Mouse (Mus musculus) kidney, embryonic 14.5 days (tissue): ENCODE data around the gene Glrx. TPM values are rescaled to one million over a fixed set of nuclear protein-coding genes. Genes with fewer than 3 reads are reported as not detected.

ENCODE experiments used
- ATAC-seq: fragments of 200-750 bp; cut with Nextera tagmentation; 2 replicates; pipeline ENCODE4 v1.8.0; 2017; ENCODE audit warnings: moderate number of reproducible peaks, mild to moderate bottlenecking, moderate TSS enrichment, moderate library complexity; ENCODE audit not compliant: low FRiP score, low TSS enrichment
- H3K27ac ChIP-seq: fragments of 300-500 bp; sonication (generic); 2 replicates; pipeline ENCODE4 v1.5.1; 2014; ENCODE audit warnings: low read depth, mild to moderate bottlenecking, low read length, moderate library complexity, mixed read lengths
- H3K27me3 ChIP-seq: fragments of 300-500 bp; sonication (generic); 2 replicates; pipeline ENCODE4 v1.6.1; 2014; ENCODE audit warnings: mild to moderate bottlenecking, low read length; ENCODE audit not compliant: control insufficient read depth, insufficient read depth
- H3K36me3 ChIP-seq: fragments of 300-500 bp; sonication (generic); 2 replicates; pipeline ENCODE4 v1.6.1; 2014; ENCODE audit warnings: low read length, mixed read lengths; ENCODE audit not compliant: control insufficient read depth, insufficient read depth
- H3K4me1 ChIP-seq: fragments of 300-500 bp; sonication (generic); 2 replicates; pipeline ENCODE4 v1.6.1; 2014; ENCODE audit warnings: low read length, mixed read lengths; ENCODE audit not compliant: control insufficient read depth, insufficient read depth
- H3K4me2 ChIP-seq: fragments of 300-500 bp; sonication (generic); replicated peaks from 2 replicates; pipeline ENCODE4 v1.6.1; 2014; ENCODE audit warnings: low read depth, mild to moderate bottlenecking, low read length
- H3K4me3 ChIP-seq: fragments of 300-500 bp; sonication (generic); 2 replicates; pipeline ENCODE4 v1.5.1; 2014; ENCODE audit warnings: mild to moderate bottlenecking, low read length
- H3K9ac ChIP-seq: fragments of 300-500 bp; sonication (generic); 2 replicates; pipeline ENCODE4 v1.6.1; 2014; ENCODE audit warnings: low read depth, mild to moderate bottlenecking, low read length, moderate library complexity
- H3K9me3 ChIP-seq: fragments of 300-500 bp; sonication (generic); 2 replicates; pipeline ENCODE4 v1.6.1; 2016; ENCODE audit warnings: low read length; ENCODE audit not compliant: control insufficient read depth
- WGBS: fragments of 180-500 bp; shearing (Covaris S2); extraction: QIAGEN DNeasy Blood & Tissue Kit; methylation state at CpG from one replicate; pipeline ENCODE4 v1.1.7; 2014; 5-methylcytosine and 5-hydroxymethylcytosine counted together
- polyA plus RNA-seq: library from polyadenylated mRNA; unstranded; fragments of >200 nt; fragmentation: Nextera tagmentation; extraction: Ambion mirVana; gene quantifications from 2 replicates; pipeline ENCODE4 v1.2.1, GENCODE M21; 2014

Glrx gene
- polyA plus RNA-seq, 1 experiment from 2014 or later = 36.4 TPM

DNA sequence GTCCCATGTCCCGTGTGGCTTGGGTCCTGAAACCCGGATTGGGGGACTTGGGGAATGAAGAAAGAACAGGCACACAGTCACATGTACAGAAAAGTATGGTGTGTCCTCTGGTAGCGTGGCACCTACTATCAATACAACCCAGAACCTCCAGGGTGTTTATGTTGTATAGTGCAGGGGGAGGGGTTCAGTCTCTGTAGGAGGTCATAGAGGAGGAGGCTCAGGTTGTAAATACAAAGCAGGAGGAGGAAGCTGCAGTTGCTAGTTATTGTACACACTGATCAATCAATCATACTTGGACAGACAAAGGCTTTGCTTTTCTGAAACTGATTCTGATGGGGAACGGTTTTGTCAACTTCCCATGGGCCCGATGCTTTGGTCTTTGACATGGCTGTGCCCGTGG lies 8.0 kb upstream of the Glrx start:
- H3K36me3 ChIP-seq = no peaks in the 10 kb centered on the region
- ATAC-seq = no peak
- no peak overlapping the region for H3K27ac ChIP-seq
- H3K4me3 ChIP-seq = no peak overlapping the region
- 84% methylated on average over 6 of the region's 6 CpGs for WGBS
- H3K9me3 ChIP-seq = no peaks in the 10 kb centered on the region
- H3K4me2 ChIP-seq = no peak overlapping the region
- no peaks in the 10 kb centered on the region for H3K4me1 ChIP-seq
- H3K27me3 ChIP-seq = no peaks in the 10 kb centered on the region
- no peak overlapping the region for H3K9ac ChIP-seq

DNA sequence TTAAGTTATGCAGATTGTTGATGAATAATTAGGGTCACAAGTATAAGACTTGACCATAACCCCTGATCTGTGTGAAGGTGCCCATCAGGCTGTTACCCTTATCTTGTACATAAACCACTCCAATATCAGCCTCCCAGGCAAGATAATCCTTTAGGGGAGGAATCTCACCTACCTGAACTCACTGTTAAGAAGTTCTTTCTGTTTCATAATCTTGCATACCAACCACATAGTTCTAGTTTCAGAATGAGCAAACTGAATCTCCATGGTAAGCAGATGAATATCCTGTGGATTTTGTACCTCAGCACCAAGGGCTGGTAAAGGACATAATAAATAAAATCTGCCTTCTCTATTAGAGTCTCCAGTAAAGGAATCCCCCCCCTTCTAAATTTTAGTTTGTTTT lies 7.0 kb upstream of the Glrx start:
- Histone ChIP-seq H3K36me3 (no peaks in the 10 kb centered on the region), H3K9me3 (no peaks in the 10 kb centered on the region), H3K27me3 (no peaks in the 10 kb centered on the region), H3K4me3 (no peak overlapping the region), H3K27ac (no peak overlapping the region), H3K4me1 (no peaks in the 10 kb centered on the region), H3K9ac (no peak overlapping the region), H3K4me2 (no peak overlapping the region)
- no peak for ATAC-seq

DNA sequence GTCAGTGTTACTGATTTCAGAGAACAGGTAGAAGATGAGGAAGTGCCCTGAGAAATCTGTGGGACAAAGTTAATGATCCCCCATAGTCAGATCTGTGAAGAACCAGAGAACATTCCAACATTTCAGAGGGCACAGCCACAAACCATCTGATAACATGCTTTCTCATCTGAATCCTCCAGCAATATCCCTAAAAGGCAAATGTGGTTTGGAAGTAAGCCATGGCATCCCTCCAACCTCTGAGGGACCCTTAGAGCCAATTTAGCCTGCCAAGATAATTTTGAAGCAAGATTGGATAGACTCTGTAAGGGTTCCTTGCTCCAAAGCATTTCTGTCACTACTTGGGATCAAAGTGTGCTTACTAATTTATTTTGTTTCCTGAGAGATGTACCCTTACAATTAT lies 6.2 kb upstream of the Glrx start:
- Histone ChIP-seq H3K4me1 (no peaks in the 10 kb centered on the region), H3K9ac (no peak overlapping the region), H3K4me3 (no peak overlapping the region), H3K9me3 (no peaks in the 10 kb centered on the region), H3K27ac (no peak overlapping the region), H3K27me3 (no peaks in the 10 kb centered on the region), H3K36me3 (no peaks in the 10 kb centered on the region), H3K4me2 (no peak overlapping the region)
- no peak for ATAC-seq

DNA sequence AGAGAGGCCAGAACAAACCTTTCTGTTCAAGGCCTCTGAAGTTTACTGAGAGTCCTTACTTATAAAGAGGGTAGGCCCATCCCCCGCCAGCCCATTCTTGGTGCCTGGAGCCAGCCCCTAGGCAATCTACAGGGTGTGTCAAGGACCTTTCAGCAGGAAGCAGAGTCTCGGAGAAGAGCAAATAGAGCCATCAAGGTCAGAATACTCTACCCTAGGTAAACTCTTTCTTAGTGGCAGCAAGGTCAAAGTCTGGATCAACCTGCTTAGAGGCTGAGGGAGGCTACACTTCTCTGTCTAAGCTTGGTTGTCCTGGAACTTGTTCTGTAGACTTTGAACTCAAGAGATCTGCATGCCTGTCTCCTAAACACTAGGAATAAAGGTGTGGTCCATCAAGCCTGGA lies 4.2 kb upstream of the Glrx start:
- no peak for ATAC-seq
- WGBS = 63% methylated on average over 2 of the region's 2 CpGs
- Histone ChIP-seq H3K4me2 (no peak overlapping the region), H3K4me1 (peaks cover 3% of the 10 kb centered on the region), H3K4me3 (no peak overlapping the region), H3K9ac (no peak overlapping the region), H3K9me3 (no peaks in the 10 kb centered on the region), H3K27ac (no peak overlapping the region), H3K27me3 (no peaks in the 10 kb centered on the region), H3K36me3 (no peaks in the 10 kb centered on the region)

DNA sequence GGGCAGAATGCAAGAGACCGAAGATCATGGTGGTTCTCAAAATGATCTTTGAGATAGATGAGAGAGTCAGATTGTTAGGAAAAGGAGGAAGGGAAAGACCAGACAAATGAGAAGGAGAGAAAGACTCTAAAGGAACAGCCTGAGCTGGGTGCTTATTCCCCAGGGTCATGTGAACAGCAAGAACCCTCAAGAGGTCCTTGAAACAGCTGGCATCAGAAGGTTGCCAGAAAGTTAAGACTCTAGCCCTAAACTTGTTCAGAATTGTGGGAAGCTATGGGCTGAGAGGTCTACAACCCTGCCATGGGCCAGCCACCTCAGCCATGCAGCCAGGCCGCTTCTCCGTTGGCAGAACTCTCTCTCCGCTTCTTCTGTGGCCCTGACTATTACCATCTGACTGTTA lies 1.2 kb upstream of the Glrx start:
- Histone ChIP-seq H3K9ac (no peak overlapping the region), H3K4me2 (no peak overlapping the region), H3K27ac (no peak overlapping the region), H3K9me3 (no peaks in the 10 kb centered on the region), H3K36me3 (no peaks in the 10 kb centered on the region), H3K4me1 (peaks cover 11% of the 10 kb centered on the region), H3K4me3 (no peak overlapping the region), H3K27me3 (no peaks in the 10 kb centered on the region)
- ATAC-seq = no peak
- 95% methylated on average over 4 of the region's 4 CpGs for whole genome bisulfite sequencing

DNA sequence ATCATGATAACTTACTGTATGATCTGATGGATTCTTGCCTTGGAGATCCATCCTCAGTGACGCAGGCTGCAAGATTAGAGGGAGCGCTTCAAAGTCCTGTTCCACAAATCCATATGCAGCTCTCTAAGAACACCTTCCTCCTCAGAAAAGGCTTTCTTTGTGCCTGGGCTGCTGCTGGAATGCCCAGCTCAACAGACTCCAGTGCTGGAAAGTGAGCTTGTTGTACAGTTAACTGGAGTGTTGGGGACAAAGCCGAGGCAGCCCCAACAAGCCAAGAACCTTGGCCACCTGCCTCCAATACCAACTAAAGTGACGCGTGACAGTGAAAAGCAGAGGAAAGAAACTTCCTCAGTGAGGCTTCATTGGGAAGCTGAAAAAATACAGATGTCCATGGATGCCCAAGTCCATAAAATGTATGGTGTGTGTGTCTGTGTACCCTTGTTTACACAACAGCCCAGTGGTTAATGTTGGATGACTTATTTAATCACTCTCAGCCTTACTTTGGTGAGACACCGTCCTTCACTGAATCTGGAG lies 1.2 kb downstream of the Glrx start:
- Histone ChIP-seq H3K9me3 (no peaks in the 10 kb centered on the region), H3K27ac (peak overlapping the region; percentile 40; the same call in 1 of the 2 replicates), H3K4me2 (peak overlapping the region; percentile 67), H3K36me3 (no peaks in the 10 kb centered on the region), H3K27me3 (no peaks in the 10 kb centered on the region), H3K4me1 (peaks cover 11% of the 10 kb centered on the region), H3K4me3 (peak overlapping the region; percentile 38), H3K9ac (peak overlapping the region; percentile 29; the same call in 1 of the 2 replicates)
- ATAC-seq = no peak
- WGBS = 58% methylated on average over 6 of the region's 6 CpGs

DNA sequence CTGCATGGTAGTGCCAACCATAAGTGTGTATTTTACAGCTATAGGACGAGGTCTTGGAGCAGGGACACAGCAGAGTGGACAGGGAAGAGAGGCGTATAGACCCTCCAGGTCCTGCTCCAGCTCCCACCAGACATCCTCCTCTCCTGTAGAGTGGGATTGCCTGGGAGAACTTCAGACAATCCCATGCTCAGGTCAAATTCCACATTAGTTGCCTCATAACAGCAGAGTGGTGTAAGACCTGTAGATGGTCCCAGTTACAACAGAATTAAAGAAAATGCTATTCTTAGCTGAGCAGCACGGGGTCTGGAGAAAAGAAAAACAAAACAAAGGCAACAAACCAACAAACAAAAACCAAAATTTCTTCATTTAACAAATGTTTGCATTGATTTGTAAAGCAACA lies 2.3 kb downstream of the Glrx start:
- H3K9me3 ChIP-seq = no peaks in the 10 kb centered on the region
- no peaks in the 10 kb centered on the region for H3K36me3 ChIP-seq
- H3K4me3 ChIP-seq = no peak overlapping the region
- no peak overlapping the region; the same call in 1 of the 2 replicates for H3K4me2 ChIP-seq
- H3K9ac ChIP-seq = no peak overlapping the region
- WGBS = 83% methylated on average over 3 of the region's 3 CpGs
- no peak for ATAC-seq
- H3K27ac ChIP-seq = no peak overlapping the region
- H3K27me3 ChIP-seq = no peaks in the 10 kb centered on the region
- peaks cover 11% of the 10 kb centered on the region for H3K4me1 ChIP-seq

DNA sequence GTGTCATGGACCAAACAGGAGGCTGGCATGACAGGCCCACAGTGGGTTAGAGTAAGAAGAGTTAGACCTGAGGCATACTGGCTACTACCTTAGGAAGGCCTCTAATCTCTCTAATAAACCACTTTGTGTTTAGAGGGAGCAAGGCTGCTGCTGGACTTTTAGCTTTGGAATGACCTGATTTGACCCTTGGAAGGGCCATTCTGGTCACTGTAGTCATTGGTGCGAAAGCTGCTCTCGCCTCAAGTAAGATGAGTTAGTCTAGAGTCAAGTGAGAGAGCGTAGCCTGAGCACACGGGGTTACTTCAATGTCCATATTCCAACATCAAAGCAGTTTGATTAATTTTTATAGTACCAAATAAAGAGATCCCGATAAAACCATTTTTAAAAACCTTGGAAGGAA lies 3.7 kb downstream of the Glrx start:
- Histone ChIP-seq H3K4me2 (no peak overlapping the region), H3K4me3 (no peak overlapping the region), H3K27ac (no peak overlapping the region), H3K9me3 (no peaks in the 10 kb centered on the region), H3K9ac (no peak overlapping the region), H3K27me3 (no peaks in the 10 kb centered on the region), H3K4me1 (peaks cover 11% of the 10 kb centered on the region), H3K36me3 (no peaks in the 10 kb centered on the region)
- no peak for ATAC-seq
- WGBS = 94% methylated on average over 5 of the region's 5 CpGs

DNA sequence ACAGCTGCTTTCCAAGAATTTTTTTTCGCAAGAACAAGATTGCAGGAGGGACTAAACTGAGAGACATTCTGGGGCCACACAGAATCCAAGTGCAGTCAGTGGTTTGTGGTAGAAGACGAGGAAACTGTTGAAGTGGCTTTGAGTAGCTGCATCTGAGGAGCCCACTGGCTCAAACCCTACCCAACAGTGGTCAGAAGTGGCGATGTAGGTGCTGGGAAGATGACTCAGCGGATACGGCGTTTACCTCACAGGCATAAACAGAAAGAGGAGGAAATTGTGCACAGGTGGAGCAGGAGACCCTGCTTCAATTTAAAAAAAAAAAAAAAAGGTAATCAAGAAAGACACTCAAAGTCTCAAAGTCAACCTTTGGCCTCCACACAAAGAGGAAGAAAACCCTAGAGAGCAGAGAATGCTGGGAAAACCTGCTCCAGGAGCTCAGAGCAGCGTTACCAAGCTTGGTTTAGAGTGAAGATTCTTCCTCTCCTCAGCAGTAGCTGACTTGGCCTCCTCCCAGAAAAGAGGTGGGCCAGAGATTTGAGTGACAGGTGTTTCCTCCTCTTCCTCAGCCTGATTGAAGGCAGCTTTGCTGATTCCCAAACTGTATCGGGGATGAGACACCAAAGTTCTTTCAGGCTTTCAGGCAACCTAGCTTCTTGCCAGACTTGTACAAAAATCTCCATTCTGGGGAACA lies 4.5 kb downstream of the Glrx start:
- Histone ChIP-seq H3K36me3 (no peaks in the 10 kb centered on the region), H3K4me1 (peaks cover 11% of the 10 kb centered on the region), H3K27me3 (no peaks in the 10 kb centered on the region), H3K9me3 (no peaks in the 10 kb centered on the region), H3K27ac (no peak overlapping the region), H3K9ac (no peak overlapping the region), H3K4me3 (no peak overlapping the region), H3K4me2 (no peak overlapping the region)
- no peak for ATAC-seq
- WGBS = 90% methylated on average over 8 of the region's 8 CpGs
